Comparison of ENCODE assay signal across 34 mouse cellular contexts in the genomic region with DNA sequence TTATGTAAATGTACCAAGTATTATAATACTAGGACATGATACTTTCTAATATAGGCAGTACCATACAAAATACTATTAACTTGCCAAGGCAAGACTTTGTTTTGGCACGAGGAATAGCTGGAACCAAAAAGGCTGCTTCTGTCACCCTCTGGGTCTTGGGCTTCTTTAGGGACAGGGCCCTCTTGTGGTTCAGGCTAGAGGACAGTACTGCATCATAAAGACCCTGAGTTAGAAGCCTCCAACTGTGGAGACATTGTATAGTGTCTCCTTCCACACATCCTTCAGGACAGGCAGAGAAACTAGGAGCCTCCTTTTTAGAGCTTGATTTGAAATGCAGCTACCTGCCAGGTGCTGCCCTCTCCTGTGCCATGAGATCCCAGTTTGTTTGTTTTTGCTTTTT.
DNase-seq lines count a peak whose midpoint lies in the region; ATAC-seq and TF ChIP-seq lines count a peak whose summit lies in the region.
"Had no signal": no experiment of that assay in that cellular context is flagged by ENCODE, and none has a peak within 500 bp of the region (broad histone marks: within the 10 kb centered on the region; RNA-seq: fewer than 3 reads in every experiment).

No protein-coding gene starts in this region.

- no peak for ATAC-seq in heart, postnatal 0 days (ENCODE audit: insufficient read depth, low read depth)
- no peak for ATAC-seq in lung, postnatal 0 days
- no peak for ATAC-seq in stomach, postnatal 0 days (ENCODE audit: low FRiP score, low TSS enrichment)
- ATAC-seq: activated CD4-positive, CD25-positive, alpha-beta regulatory T cell, adult 4 months; CD4-positive, CD25-positive, alpha-beta regulatory T cell, adult 4 months; forebrain, embryonic 13.5 days; inflammation-experienced regulatory T-cells, adult 6 months; midbrain, embryonic 15.5 days had no signal

- TF ChIP-seq CTCF in heart, postnatal 0 days (IDR thresholded peaks at IDR 0.05; ENCODE audit: low read depth), result peak; percentile 17; the same call in 1 of the 2 replicates
- peak; percentile 53 for TF ChIP-seq CTCF in layer of hippocampus, adult 2 months (conservative IDR thresholded peaks at IDR 0.05)
- peak; percentile 33; the same call in 1 of the 2 replicates for TF ChIP-seq CTCF in lung, postnatal 0 days (IDR thresholded peaks at IDR 0.05)
- TF ChIP-seq CTCF in stomach, postnatal 0 days (IDR thresholded peaks at IDR 0.05; ENCODE audit: low read depth), result peak; percentile 31; the same call in 1 of the 2 replicates

- TF ChIP-seq EP300 in heart, postnatal 0 days (IDR thresholded peaks at IDR 0.05; ENCODE audit: low read depth), result no peak
- no peak for TF ChIP-seq EP300 in lung, postnatal 0 days (IDR thresholded peaks at IDR 0.05)
- no peak for TF ChIP-seq EP300 in stomach, postnatal 0 days (optimal IDR thresholded peaks at IDR 0.05)

- H3K4me2 ChIP-seq in heart, postnatal 0 days (ENCODE audit: low read depth, low read length), result no peak overlapping the region
- no peak overlapping the region for H3K4me2 ChIP-seq in lung, postnatal 0 days (replicated peaks; ENCODE audit: low read depth, low read length)
- no peak overlapping the region for H3K4me2 ChIP-seq in stomach, postnatal 0 days (replicated peaks; ENCODE audit: low read depth)
- H3K4me2 ChIP-seq: embryonic facial prominence, embryonic 15.5 days; forebrain, embryonic 13.5 days; heart, embryonic 12.5 days; hindbrain, embryonic 13.5 days; lung, embryonic 15.5 days; midbrain, embryonic 15.5 days; neural tube, embryonic 12.5 days had no signal

- no peak overlapping the region for H3K9ac ChIP-seq in heart, postnatal 0 days (replicated peaks; ENCODE audit: low read depth, low read length)
- H3K9ac ChIP-seq in lung, postnatal 0 days (replicated peaks; ENCODE audit: low read depth), result no peak overlapping the region
- no peak overlapping the region for H3K9ac ChIP-seq in stomach, postnatal 0 days (ENCODE audit: low read length)
- H3K9ac ChIP-seq: embryonic facial prominence, embryonic 15.5 days; forebrain, embryonic 13.5 days; heart, embryonic 12.5 days; hindbrain, embryonic 13.5 days; lung, embryonic 15.5 days; midbrain, embryonic 15.5 days; neural tube, embryonic 12.5 days had no signal

- DNase-seq in heart, postnatal 0 days (ENCODE audit: low spot score), result no peak
- DNase-seq in heart, postnatal 14 days, result no peak
- DNase-seq in layer of hippocampus, adult 2 months (ENCODE audit: low spot score in 2 of 2), result no peak
- DNase-seq in layer of hippocampus, postnatal 14 days (ENCODE audit: low spot score in 2 of 2), result no peak
- no peak for DNase-seq in lung, postnatal 0 days (ENCODE audit: low spot score)
- no peak for DNase-seq in lung, postnatal 14 days
- no peak for DNase-seq in stomach, postnatal 0 days (ENCODE audit: low spot score)
- DNase-seq: adrenal gland, adult 2 months; adrenal gland, postnatal 36 days; cerebellum, adult 2 months; cerebellum, postnatal 14 days; gastrocnemius, postnatal 25 days; heart, adult 18-20 months; heart, postnatal 10 days; kidney, adult 2 months; layer of hippocampus, adult 9-11 months; right cerebral cortex, adult 18-20 months; spleen, adult 18-20 months; thymus, adult 18-20 months; thymus, postnatal 36 days had no signal

- no peaks in the 10 kb centered on the region for H3K9me3 ChIP-seq in heart, postnatal 0 days (replicated peaks; ENCODE audit: control insufficient read depth, low read length)
- H3K9me3 ChIP-seq in lung, postnatal 0 days (ENCODE audit: low read length), result no peaks in the 10 kb centered on the region
- no peaks in the 10 kb centered on the region for H3K9me3 ChIP-seq in stomach, postnatal 0 days (ENCODE audit: control insufficient read depth, low read length)
- H3K9me3 ChIP-seq: embryonic facial prominence, embryonic 10.5 days; embryonic facial prominence, embryonic 15.5 days; forebrain, embryonic 13.5 days; heart, embryonic 12.5 days; hindbrain, embryonic 13.5 days; lung, embryonic 15.5 days; midbrain, embryonic 15.5 days; neural tube, embryonic 12.5 days had no signal

- H3K4me1 ChIP-seq in heart, postnatal 0 days (ENCODE audit: control insufficient read depth, insufficient read depth), result peaks cover 46% of the 10 kb centered on the region
- no peaks in the 10 kb centered on the region for H3K4me1 ChIP-seq in lung, postnatal 0 days (ENCODE audit: insufficient read depth, low read depth, low read length)
- H3K4me1 ChIP-seq in stomach, postnatal 0 days (replicated peaks; ENCODE audit: control insufficient read depth, insufficient read depth), result no peaks in the 10 kb centered on the region

- intact Hi-C loops in heart, postnatal 14 days (cut with DNase I), result no loop called here

- H3K36me3 ChIP-seq in heart, postnatal 0 days (replicated peaks; ENCODE audit: control insufficient read depth, insufficient read depth, low read length), result no peaks in the 10 kb centered on the region
- no peaks in the 10 kb centered on the region for H3K36me3 ChIP-seq in lung, postnatal 0 days (ENCODE audit: insufficient read depth, low read length)
- H3K36me3 ChIP-seq in stomach, postnatal 0 days (ENCODE audit: control insufficient read depth, insufficient read depth, low read length), result no peaks in the 10 kb centered on the region
- H3K36me3 ChIP-seq: embryonic facial prominence, embryonic 10.5 days; embryonic facial prominence, embryonic 15.5 days; heart, embryonic 12.5 days; hindbrain, embryonic 13.5 days; lung, embryonic 15.5 days; midbrain, embryonic 15.5 days; neural tube, embryonic 12.5 days had no signal

- H3K4me3 ChIP-seq in heart, postnatal 0 days (ENCODE audit: low read depth, low read length), result no peak overlapping the region
- no peak overlapping the region for H3K4me3 ChIP-seq in layer of hippocampus, adult 2 months
- H3K4me3 ChIP-seq in lung, postnatal 0 days (ENCODE audit: low read depth, low read length), result no peak overlapping the region
- H3K4me3 ChIP-seq in stomach, postnatal 0 days (ENCODE audit: low read depth, low read length), result no peak overlapping the region
- H3K4me3 ChIP-seq: embryonic facial prominence, embryonic 10.5 days; embryonic facial prominence, embryonic 15.5 days; forebrain, embryonic 13.5 days; heart, embryonic 12.5 days; hindbrain, embryonic 13.5 days; lung, embryonic 15.5 days; midbrain, embryonic 15.5 days; myocyte; neural tube, embryonic 12.5 days had no signal

- WGBS in heart, postnatal 0 days, result 58% methylated on average over 1 of the region's 1 CpGs
- 69% methylated on average over 1 of the region's 1 CpGs for WGBS in lung, postnatal 0 days
- WGBS in stomach, postnatal 0 days, result 79% methylated on average over 1 of the region's 1 CpGs

- H3K27me3 ChIP-seq in heart, postnatal 0 days (ENCODE audit: control insufficient read depth, insufficient read depth, low read length), result no peaks in the 10 kb centered on the region
- no peaks in the 10 kb centered on the region for H3K27me3 ChIP-seq in lung, postnatal 0 days (replicated peaks; ENCODE audit: insufficient read depth, low read length)
- H3K27me3 ChIP-seq in stomach, postnatal 0 days (ENCODE audit: control insufficient read depth, insufficient read depth, low read length), result no peaks in the 10 kb centered on the region
- H3K27me3 ChIP-seq: embryonic facial prominence, embryonic 15.5 days; forebrain, embryonic 13.5 days; heart, embryonic 12.5 days; hindbrain, embryonic 13.5 days; lung, embryonic 15.5 days; midbrain, embryonic 15.5 days; neural tube, embryonic 12.5 days had no signal

- no peak overlapping the region; the same call in 1 of the 2 replicates for H3K27ac ChIP-seq in heart, postnatal 0 days (ENCODE audit: low read depth)
- H3K27ac ChIP-seq in layer of hippocampus, adult 2 months, result no peak overlapping the region
- H3K27ac ChIP-seq in lung, postnatal 0 days (ENCODE audit: low read length), result no peak overlapping the region
- no peak overlapping the region for H3K27ac ChIP-seq in stomach, postnatal 0 days (replicated peaks)
- H3K27ac ChIP-seq: embryonic facial prominence, embryonic 10.5 days; embryonic facial prominence, embryonic 15.5 days; liver, embryonic 14.5 days; macrophage had no signal
